Mouse (Mus musculus) c-Kit-positive CD71-positive TER-119-positive erythroid progenitor cells, embryonic 14.5 days (primary cell): ENCODE measurements around the gene Pltp.
A peak's percentile ranks its signal among the peaks of the same experiment; 100 is the strongest.

ENCODE experiments used
- DNase-seq: peaks from one replicate; pipeline ENCODE4 v3.0.0-alpha.2; 2013; ENCODE audit warnings: low spot score

Gene Pltp

DNA sequence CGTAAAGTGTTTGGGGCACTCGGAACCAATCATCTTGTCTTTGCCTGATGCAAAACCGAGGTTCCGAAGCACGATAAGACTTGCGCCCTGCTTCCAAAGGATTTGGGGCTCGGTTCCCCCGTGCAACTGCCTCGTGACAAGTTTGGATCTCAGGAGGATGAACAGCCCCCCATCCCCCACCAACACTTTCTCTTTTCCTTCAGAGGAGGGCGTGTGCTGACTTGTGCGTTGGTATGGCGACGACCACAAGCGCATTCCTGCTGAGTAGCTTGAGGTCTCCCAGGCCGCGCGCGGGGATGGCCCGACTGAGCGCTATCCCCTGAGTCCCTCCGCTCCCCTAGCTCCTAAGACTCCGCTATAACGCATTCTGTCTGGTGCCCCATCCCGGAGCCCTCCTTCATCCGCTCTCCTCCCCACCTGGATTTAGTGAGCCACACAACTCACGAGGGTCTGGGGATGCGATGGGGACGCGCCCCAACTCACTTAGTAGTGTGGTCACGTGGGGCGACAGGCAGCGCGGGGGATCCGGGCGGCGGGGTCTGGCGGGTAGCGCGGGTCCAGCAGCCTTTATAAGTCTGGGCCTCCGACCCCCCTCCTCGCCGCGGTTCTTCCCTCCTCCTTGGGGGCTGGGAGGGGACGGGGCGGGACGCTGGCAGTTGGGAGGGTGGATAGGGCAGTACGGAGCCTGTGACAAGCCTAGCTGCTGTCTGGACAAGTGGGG lies at the start of gene Pltp:
Gene Pltp (minus strand): TSS at position 611 of the 721 bp plus-strand sequence.
- no peak for DNase-seq

DNA sequence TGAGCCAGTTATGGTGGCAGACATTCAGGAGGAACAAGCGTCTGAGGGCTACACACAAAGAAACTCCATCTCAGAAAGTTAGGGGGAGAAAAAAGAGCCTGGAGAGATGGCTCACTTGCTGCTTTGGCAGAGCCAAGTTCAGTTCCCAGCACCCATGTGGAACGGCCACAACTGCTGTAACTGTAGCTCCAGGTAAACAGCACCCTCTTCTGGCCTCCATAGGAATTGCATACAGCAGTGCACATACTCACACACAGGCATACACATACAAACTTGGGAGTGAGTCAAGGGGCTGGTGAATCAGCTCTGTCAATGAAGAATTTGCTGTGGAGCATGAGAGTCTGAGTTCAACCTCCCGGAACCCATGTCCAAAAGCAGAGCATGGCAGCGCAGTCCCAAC lies 48.6 kb upstream of the Pltp start:
- no peak for DNase-seq

DNA sequence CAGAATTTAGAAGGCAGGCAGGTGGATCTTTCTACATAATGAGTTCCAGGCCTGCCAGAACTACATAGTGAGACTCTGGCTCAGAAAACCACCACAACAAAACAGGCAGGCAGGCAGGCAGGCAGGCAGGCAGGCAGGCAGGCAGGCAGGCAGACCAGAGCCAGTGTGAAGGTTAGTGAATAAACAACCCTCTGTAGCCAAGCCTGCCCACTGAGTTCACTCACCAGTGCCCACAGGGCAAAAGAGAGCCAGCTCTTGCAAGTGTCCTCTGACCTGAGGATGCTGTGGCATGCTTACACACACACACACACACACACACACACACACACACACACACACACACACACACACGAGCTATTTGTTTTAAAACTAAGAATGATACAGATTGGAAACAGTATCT lies 46.0 kb upstream of the Pltp start:
- DNase-seq, result no peak

DNA sequence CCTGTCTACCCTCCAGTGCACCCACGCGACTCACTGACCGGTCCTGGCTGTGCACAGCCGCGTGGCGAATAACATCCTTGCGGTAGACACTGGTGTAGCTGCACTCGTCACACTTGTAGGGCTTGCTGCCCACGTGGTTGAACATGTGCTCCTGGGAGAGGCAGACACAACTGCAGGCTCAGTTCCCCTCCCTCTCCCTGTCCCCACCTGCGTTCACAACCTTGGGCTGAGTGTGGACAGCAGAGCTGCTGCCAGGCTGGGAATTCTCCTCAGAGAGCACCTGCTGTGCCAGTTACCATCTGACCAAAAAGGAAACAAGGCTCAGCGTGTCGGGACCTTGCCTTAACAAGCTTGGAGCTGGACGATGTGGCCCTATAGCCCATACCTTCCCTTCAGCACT lies 43.9 kb upstream of the Pltp start:
- DNase-seq, result no peak

DNA sequence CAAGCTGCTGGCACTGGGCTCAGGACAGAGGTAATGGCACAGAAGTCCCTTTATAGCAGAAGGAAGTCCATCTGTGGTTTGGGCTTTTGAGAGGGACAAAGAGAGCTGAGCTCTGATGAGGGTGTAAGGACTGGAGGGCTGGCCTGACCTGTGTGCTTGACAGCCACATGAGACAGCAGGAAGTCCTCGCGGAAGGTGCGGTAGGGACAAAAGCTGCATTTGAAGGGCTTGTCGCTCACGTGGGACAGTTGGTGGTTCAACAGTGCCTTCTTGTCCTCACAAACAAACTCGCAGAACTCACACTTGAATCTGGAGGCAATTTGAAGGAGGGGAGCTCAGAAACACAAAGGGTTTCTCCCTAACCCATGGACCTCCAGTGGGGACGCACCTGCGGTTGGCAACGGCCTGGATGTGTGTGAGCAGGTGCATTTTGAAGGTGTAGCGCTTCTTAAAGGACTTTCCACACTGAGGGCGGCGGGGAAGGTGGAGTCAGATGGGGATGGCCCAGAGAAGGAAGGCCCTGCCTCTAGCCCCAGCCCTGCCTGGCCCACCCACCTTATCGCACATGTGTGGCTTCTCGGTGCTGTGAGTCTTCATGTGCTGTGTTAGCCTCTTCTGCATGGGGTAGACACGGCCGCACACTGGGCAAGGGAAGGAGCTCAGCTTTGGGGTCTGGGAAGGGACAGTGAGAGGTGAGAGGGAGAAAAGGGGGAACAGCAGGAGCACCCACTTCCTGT lies 42.4 kb upstream of the Pltp start:
- DNase-seq, result no peak

DNA sequence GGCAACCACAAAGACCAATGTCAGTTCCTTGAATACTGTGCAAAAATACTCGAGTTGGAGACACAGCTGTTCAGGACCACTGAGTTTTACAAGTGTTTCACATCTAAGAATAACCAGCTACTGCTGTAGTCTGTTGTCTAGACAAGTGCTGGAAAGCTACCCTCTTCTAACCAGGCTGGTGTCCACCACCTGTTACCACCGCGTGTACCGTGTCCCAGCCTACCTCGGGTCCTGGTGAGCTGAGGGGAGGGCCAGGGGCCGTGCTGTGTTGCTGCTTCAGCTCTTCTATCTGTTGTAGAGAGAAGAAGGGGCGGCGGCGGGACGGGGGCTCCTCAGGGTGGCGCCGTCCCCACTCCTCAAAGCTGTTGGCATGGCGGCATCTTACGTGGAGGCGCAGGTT lies 41.5 kb upstream of the Pltp start:
- DNase-seq, result no peak

DNA sequence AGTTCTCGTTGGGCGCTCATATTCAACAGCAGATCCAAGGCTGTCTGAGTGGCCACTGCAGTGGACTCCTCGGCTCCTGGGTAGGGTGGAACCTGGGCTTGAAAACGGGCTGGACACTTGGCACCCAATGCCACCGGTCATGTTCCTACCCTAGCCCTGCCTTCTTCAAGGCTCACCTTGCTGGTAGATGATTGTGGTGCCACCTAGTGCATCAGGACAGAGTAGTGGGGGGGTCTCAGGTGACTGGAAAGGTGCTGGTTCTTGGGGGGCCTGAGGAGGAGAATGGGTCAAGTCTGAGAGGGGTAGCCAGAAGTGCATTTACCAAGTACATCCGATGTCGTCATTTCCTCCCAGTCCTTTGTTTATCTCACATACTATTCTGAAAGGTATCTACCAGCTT lies 40.5 kb upstream of the Pltp start:
- DNase-seq, result no peak

DNA sequence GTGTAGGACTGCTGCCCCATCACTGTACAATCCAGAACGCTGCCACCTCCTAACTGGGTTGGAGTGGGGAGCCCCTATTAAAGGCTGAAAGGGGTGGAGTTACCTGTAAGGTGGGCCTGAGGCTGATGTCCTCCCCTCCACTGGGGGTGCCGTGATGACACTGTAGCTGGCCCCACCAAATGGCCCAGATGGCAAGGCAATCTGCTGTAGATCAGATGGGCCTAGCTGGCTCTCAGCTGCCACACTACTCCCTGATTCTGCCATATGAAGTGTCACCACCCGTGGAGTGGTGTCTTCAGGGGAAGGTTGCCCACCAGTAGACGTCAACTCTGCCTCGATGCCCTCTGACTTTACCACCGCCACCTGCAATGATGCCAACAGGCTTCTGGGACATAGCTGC lies 38.4 kb upstream of the Pltp start:
- no peak for DNase-seq

DNA sequence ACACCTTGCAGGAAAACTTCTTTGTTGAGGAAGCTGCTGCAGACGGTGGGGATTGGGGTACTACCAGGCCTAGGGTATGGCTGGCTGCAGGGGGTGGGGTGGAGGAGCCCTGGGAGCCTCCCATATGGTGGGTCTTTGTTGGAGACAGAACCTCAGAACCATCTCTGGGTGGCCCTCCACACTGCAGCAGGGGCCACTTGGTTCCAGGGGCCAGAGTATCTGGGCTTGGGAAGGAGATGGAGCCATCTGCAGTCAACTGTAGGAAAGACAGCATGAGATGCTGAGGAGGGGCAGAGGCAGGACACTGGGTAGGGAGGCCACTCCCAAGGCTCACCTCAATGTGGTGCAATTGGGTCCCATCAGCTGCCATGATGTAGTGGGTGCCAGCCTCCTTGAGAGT lies 37.1 kb upstream of the Pltp start:
- no peak for DNase-seq

DNA sequence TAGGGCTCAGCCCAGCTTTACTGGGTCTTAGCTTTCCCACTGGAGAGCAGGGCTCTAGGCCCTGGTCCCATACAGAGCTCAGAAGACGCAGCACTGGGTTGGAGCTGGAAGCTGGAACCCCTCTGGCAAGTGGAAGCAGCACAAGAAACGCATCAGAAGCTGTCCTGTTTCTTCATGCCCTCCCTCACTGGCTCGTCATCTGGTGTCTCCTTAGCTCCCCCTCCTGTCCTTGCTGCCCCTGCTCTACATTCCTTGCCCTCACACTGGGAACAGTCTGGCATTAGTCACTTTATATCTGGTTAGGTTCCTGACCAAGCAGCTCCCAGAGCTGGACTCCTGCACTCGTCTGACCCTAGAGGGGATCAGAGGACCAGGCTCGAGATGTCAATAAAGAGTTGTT lies 36.5 kb upstream of the Pltp start:
- DNase-seq, result no peak

DNA sequence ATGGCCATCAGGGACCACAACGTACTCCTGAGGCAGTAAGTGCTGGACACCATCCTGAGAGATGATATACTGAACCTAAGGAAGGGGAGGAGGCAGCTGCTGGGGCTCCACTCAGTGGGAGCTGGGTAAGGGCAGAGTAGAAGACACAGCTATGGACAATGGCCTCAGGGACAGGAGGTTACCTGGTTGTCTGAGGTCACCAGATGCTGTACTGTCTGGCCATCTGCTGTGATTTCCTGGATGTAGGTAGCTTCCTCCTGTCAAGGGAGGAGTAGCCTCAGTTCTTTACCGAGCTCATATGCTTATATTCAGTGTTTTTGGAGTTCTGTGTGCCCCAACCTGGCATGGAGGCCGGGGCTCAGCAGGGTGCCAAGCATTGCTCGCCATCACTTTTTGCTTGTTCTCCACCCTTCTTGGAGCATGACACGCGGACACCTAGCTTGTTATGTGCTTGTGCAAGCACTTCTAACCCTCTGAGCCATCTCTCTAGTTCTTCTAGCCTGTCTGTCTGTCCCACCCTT lies 35.2 kb upstream of the Pltp start:
- DNase-seq, result no peak

DNA sequence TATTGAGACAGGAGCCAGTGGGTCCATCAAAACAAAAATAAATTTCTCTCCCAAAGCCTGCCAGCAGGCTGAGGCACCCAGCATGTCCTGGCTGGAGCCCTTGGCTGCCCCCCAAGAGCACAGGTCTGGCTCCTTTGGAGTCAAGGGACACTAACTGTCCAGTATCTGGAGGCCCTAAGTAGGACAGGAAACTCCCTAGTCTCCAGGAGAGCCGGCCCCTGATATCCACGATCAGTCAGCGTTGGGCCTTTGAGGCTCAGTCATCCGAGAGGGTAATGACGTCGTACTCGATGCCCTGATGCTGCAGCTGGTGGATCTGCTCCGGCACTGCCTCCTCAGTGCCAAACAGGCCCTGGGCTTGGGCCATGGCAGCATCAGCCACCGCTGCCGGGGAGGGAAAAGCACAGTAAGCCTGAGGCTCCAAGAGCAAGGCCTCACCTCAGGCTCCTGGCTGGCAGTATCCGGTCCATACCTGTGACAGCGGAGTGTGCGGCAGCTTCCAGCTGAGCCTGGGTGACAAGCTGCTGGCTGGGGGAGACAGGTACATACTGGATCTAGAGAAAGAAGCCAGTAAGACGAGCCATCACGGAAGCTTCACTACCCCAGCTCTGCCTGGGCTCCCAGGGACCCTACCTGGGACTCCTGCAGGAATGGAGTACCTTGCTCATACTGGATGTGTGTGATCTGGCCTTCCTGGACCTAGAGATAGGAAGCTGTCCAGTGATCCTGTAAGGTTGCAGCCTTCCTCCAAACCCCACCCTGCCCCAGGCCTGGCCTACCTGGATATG lies 34.6 kb upstream of the Pltp start:
- no peak for DNase-seq

DNA sequence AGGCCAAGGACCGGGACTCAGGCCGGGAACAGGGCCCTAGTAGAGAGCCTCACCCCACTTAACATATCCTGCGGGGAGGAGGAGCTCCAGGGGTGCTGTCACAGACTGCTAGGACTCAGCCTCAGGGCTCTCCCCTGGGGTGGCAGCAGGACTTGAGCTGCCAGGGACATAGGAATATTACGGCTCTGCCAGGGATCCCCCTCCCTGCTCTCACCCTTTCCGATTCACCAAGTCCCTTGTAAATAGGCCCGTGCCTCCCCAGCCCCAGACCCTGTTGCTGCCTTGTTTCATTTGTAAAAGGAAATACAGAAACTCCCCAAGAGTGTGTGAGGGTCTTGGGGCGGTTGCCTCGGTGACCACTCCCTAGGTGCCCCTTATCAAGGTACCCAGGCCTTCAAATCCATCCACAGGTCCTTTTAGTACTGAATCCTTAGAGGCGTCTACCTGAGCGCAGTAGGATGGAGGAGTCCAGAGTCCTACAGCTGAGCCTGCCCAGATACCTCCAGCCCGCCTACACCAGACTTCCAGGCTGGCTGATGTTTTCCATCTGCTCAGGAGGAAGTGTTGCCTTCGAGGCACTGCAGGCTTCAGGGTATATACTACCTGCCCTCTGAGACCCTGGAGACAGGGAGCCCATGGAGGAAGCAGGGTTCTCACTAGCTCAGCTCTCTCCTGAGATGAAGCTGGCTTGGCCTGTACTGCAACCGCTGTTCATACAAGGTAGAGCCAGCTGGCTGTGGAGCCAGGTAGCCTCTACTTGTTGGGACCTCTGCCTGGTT lies 33.7 kb upstream of the Pltp start:
- no peak for DNase-seq

DNA sequence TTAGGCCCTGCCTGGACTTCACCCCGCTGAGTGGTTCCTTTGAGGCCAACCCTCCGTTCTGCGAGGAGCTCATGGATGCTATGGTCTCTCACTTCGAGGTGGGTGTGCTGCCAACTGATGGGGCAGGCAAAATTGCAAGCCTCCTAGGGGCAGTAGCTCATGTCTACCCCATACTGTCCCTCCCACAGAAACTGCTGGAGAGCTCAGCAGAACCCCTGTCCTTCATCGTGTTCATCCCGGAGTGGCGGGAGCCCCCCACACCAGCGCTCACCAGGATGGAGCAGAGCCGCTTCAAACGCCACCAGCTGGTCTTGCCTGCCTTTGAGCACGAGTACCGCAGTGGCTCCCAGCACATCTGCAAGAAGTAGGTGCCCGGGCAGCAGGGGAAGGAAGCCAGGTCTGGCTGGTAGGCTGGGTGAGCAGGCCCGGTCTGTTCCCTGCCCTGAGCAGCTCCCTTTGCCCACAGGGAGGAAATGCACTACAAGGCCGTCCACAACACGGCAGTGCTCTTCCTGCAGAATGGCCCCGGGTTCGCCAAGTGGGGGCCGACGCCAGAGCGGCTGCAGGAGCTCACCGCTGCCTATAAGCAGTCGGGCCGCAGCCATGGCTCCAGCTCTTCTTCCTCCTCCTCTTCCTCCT lies 33.0 kb upstream of the Pltp start:
- no peak for DNase-seq

DNA sequence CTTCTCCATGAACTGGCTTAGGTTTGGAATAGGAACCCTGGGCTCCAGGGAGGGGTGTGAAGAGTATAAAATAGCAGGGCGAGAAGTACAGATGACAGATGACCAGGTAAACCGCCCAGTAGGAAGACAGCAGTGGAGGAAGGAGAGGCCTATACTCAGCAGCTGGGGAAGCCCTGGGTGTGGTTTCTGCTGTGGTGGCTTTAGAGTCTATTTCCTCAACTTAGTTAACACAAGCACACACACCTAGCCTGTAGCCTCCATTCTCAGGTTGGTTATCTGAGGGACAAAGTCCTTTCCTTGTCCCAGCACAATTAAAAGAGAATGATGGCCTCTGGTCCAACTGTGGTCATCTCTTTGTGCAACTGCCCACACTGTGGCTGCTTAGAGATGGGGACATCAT lies 32.4 kb upstream of the Pltp start:
- no peak for DNase-seq

DNA sequence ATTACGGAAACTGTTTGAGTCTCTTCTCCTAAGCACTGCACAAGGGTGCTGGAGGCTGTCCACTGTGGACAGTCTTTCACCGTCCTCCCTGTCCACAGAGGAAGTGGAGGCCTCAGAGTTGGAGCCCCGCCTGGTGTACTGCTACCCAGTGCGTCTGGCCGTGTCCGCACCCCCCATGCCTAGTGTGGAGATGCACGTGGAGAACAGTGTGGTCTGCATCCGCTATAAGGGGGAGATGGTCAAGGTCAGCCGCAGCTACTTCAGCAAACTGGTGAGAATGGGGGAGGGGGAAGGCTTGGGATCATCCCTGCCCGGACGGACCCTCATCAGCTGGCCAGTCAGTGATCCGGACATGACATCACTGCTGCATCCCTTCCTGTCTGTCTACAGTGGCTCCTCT lies 31.5 kb upstream of the Pltp start:
- DNase-seq, result no peak

DNA sequence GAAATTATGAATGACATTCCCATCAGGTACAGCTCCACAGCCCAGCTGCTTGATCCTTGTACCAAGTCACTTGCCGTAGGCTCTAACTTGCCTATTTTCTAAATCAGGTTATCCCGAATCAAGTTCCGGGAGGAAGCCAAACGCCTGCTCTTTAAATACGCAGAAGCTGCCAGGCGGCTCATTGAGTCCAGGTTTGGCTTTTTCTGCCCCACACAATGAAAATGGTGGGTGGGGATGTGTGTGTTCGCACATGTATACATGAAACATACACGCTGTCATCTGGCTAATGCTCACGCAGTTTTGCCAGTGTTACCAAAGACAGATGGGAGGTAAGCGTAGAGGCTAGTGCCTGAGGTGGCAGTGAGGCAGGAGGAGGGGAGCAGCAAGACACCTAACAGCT lies 29.1 kb upstream of the Pltp start:
- no peak for DNase-seq

DNA sequence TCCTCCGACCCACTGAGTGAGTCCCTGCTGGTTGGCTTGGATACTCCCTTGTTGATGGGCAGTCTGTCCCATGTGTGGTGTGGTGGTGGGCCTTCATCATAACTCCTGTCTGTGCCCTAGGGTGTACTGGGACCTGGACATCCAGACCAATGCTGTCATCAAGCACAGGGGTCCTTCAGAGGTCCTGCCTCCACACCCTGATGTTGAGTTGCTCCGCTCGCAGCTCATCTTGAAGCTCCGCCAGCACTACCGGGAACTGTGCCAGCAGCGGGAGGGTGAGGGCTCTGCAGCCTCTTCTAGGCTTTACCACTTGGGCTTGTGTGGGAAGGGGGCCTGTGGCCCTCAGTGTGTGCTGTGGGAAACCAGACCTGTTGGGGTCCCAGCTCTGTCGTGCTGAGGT lies 28.3 kb upstream of the Pltp start:
- no peak for DNase-seq

DNA sequence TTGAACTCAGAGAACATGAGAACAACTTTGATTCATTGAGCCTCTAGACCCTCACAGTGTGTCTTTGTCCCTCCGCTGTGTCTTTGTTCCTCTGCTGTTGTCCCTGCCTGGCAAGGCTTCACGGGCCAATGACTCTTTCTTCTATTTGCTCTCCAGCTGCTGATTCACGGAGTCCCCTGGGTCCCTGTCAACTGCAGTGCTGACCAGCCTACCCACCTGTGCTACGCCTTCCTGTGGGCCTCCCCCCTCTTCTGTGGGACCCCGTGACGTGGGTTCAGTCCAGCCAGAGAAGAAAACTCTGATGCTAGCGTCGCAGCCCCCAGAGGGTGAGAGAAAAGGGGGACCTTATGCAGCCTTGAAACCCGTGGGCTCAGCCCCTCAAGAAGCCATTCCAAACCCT lies 25.1 kb upstream of the Pltp start:
- no peak for DNase-seq

DNA sequence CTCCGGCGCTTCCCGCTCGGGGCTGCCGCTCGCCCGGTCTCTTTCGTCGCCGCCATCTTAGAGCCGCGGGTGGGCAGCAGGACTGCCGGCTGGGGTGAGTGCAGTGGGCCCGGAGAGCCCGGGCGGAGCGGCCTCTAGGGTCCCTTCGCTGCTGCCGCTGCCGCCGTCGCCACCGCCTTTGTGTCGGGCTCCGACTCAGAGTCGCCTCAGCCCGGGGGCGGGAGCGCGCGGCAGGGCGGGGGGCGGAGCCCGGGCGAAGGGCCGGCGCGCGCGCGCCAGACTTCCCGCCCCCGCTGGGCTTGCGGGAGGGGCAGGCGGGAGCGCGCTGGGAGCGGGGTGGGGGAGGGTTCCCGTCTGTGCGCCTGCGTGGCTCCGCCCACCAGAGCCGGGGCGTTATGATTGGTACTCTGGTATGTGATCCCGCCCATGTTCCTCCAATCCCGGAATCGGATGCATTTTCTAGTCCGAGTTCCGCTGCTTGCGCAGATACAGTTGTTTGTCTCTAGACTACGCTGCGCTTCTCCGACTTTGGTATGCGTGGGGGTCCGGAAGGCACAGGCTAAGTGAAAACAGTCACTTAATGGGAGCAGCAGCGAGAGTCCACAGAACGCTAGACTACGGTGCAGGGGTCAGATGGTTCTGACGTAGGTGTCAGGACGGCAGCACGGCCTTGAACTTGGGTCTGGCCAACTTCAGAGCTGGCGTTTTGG lies 22.2 kb upstream of the Pltp start:
- peak; percentile 96 for DNase-seq

DNA sequence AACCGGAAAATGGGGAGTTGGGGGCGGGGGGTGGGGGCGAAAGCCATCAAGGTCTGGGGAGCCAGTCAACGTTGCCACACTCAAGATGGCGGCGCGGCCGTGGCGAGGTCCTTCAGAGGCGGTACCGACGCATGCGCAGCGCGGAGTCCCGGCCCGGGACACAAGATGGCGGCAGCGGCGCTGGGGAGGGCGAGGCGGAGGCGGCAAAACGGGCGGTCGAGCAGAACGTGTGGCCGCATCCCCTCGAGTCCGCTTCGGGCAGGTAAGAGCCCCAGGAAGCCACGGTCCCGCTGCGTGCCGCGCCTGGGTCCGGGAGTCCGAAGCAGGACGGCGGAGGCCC lies 21.7 kb upstream of the Pltp start, which contains the start of gene Pcif1:
Gene Pcif1 (plus strand): TSS at position 77 of the 340 bp plus-strand sequence.
- peak; percentile 87 for DNase-seq
